Mouse (Mus musculus): ENCODE results near the gene Kcnj15. TPM values are rescaled to one million over a fixed set of nuclear protein-coding genes. Genes with fewer than 3 reads are reported as not detected.

The Kcnj15 gene
- polyA plus RNA-seq, 1 experiment from 2014 or later = 4.9 TPM

DNA sequence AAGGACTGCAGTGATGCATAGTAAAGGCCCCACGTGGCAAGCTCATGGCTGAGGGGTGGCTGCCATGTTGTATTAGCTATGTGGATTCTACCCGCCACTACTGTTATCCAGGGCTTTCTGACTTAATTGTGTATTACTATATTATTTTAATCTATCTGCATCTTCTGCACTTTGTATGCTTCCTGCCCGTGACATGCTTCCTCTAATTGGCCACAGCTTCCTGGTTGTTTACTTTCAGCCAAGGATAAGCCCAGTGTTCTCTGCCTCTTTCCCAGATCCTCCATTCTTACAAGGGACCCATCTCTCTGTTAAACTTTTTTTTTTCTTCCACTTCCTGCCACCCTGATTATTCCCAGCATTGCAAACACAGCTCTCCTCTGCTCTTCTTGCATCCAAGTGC lies 32.0 kb downstream of the Kcnj15 start:
- no peak for DNase-seq (ENCODE audit: low spot score)

GRCm38 (mm10) chr16:95291450-95292101 lies 34.2 kb downstream of the Kcnj15 start:
- no peak for DNase-seq (ENCODE audit: low spot score)

GRCm38 (mm10) chr16:95292843-95293505 lies 35.6 kb downstream of the Kcnj15 start:
- no peak for DNase-seq (ENCODE audit: low spot score)

- DNase-seq (ENCODE audit: low spot score) = no peak
Measured at GRCm38 (mm10) chr16:95297651-95298050, 40.3 kb downstream of the Kcnj15 start.

DNA sequence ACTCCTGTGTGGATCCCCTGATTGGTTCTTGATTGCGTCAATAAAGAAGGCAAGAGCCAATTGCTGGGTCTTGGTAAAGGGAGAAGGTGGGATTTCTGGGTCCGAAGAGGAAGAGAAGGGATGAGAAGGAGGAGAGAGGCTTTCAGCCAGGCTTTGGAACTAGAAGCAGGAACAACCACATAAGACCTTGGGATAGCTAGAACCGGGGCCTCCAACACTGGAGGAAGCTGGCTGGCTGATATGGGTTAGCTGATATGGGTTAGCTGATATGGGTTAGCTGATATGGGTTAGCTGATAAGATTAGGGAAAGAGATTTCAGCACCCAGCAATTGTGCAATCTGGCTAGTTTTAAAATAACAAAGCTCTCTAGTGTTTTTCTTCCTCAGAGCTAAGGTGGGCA lies 44.3 kb downstream of the Kcnj15 start:
- no peak for DNase-seq (ENCODE audit: low spot score)

- peak; percentile 16 for DNase-seq (ENCODE audit: low spot score)
Measured at GRCm38 (mm10) chr16:95303676-95304075, 46.3 kb downstream of the Kcnj15 start.

DNA sequence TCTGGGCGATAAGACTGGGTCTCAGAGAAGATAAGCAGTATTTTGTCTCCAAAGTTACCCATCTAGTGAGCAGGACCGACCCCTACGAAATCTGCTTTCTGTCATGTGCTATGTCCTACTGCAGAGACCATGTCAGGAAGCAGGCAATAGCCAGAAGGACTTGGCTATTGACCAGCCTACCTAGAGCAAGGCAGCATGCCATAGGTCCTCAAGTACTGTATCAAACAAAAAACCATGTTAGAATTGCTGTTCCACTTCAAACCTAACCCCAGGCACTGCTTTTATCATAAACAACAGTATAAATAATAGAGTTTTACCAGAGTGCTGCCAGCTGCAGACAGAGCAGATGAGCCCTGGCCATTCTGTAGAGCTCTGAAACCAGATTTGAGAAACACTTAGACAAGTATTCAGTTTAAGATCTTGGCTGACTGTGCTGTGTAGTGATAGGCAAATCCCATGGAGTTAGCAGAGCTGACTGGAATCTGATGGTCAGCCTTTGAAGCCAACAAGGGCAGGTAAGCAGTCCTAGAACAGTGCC lies 50.5 kb downstream of the Kcnj15 start:
- no peak for DNase-seq (ENCODE audit: low spot score)

GRCm38 (mm10) chr16:95321945-95322625 lies 64.7 kb downstream of the Kcnj15 start:
- no peak for DNase-seq (ENCODE audit: low spot score)

DNA sequence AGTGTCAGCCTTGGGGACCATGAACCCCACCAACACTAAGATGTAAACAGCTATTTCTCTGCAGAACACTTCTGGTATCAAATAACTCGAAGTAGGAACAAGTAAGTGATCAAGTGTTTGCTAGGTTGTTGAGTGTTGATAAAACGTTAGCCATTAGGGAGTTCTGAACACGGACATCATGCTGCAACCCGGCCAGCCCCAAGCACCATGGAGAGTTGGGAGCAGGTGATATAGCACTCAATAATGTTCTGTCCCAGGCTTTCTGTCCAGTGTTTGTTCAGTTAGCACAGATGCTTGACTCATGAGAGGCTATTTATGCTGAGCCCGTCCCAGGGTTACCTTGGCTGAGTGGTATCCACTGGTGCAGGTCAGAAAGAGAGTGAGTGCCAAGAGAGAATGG lies 74.8 kb downstream of the Kcnj15 start:
- no peak for DNase-seq (ENCODE audit: low spot score)

DNA sequence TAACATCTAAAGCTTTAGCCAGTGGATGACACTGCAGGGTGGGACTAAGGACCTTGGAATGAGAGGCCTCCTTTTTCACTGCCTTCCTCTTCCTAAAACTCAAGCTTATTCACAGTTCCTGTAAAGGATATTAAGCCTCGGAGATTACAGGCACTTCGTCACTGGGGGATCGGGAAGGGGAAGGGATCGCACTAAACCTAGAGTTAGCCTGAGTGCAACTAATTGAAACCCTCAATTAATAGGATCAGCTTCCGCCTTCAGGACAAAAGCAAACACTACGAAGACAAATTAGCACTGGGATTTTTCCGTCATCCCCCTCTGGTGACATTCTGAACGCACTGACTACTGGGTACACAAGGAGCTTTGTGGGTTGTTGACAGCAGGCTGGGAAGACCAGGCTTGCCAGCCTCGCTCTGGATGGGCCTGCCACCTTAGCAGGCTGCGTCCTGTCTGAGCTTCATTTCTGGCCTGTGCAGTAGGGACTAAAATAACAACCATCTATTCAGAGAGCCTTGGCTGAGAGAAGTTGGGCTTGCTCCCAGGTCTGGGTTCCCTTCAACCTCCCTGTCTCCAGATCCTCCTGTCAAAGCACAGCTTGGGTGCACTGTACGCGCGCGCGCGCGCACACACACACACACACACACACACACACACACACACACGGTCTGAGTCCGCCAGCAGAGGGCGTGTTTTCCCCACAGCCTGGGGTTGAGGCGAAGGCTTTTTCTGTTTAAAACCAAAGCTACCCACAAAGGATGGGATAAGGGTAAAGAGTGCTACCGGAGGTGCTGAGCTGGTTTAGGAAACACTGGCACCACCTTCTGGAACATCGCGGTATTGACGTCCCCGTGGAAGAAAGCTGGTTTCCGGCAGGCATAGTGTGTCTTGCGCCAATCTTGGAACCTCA lies 83.8 kb downstream of the Kcnj15 start:
- DNase-seq (ENCODE audit: low spot score) = peak; percentile 87

GRCm38 (mm10) chr16:95342030-95342429 lies 84.7 kb downstream of the Kcnj15 start:
- DNase-seq (ENCODE audit: low spot score) = peak; percentile 41

GRCm38 (mm10) chr16:95344961-95345360 lies 87.6 kb downstream of the Kcnj15 start:
- no peak for DNase-seq (ENCODE audit: low spot score)

- peak; percentile 85 for DNase-seq (ENCODE audit: low spot score)
Measured at GRCm38 (mm10) chr16:95345882-95346281, 88.5 kb downstream of the Kcnj15 start.

DNA sequence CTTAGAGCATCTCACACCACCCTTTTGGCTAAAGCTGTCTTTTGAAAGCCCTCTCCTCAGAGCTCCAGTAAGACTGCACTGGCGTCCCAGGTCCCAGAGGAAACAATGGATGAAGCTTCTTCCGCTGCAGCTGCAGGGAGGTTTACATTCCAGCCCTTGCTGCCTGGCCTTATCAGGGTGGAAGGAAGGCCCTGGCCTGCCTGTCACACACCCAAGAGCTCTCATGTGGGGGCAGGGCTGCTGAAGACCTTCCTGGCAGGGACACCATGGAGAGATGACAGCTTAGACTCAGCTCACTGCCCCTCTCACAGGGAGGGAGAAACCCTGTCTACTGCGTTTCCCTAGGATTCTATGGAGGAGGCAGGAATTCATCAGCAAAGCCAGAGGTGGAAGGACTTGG lies 89.8 kb downstream of the Kcnj15 start:
- DNase-seq (ENCODE audit: low spot score) = no peak

- no peak for DNase-seq (ENCODE audit: low spot score)
Measured at GRCm38 (mm10) chr16:95348555-95348954, 91.2 kb downstream of the Kcnj15 start.

DNA sequence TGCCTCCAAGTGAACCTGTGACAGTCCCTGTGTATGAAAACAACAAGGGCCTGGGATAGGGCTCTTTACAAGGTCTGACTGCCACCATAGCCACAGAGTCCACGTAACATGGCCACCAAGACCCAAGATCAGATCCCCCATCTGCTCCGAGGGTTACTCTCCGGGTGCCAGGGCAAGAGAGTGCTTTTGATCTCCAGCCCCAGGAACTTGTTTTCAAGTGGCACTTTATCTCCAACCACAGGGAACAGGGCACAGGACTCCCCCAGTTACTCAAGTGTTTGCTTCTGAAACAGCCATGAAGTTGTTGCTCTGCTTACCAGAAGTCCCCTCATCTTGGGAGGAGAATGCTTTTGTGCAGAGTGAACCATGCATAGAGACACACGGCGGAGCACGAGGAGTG lies 92.0 kb downstream of the Kcnj15 start:
- DNase-seq (ENCODE audit: low spot score) = no peak

- DNase-seq (ENCODE audit: low spot score) = no peak
Measured at GRCm38 (mm10) chr16:95349745-95350144, 92.4 kb downstream of the Kcnj15 start.
